Comparison of ENCODE assay signal across 8 mouse cellular contexts in the genomic region with DNA sequence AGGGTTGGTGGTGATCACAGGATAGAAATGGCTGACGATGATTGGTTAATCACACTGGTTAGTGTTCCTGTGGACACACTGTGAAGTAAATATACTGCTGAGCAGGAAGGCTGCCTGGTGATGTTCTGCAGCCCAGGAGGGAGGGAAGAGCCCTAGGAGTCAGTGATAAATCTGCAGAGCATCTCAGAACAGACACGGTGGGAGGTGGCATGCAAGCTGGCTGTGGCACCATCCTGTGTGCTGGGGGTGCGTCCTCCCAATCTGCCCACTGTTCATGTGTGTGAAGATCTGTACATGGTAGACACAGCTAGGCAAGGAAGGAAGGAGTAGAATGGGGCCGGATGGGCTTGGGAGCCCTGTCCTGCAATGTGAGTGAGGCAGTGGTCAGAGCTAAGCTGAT.
"Had no signal": no experiment of that assay in that cellular context is flagged by ENCODE, and none has a peak within 500 bp of the region (broad histone marks: within the 10 kb centered on the region; RNA-seq: fewer than 3 reads in every experiment).

No protein-coding gene starts in this region.

- DNase-seq: liver, postnatal 0 days; lung, adult 2 months; lung, postnatal 14 days; lung, postnatal 36 days; right cerebral cortex, postnatal 14 days; thymus, adult 2 months; thymus, postnatal 25 days; thymus, postnatal 4 days had no signal
